Mouse (Mus musculus): ENCODE results near the gene Kcnb1.

Gene Kcnb1

GRCm38 (mm10) chr2:167203505-167204166, 13.7 kb upstream of the Kcnb1 start:
- DNase-seq: no peak

GRCm38 (mm10) chr2:167201463-167202291, 11.7 kb upstream of the Kcnb1 start:
- no peak for DNase-seq

DNA sequence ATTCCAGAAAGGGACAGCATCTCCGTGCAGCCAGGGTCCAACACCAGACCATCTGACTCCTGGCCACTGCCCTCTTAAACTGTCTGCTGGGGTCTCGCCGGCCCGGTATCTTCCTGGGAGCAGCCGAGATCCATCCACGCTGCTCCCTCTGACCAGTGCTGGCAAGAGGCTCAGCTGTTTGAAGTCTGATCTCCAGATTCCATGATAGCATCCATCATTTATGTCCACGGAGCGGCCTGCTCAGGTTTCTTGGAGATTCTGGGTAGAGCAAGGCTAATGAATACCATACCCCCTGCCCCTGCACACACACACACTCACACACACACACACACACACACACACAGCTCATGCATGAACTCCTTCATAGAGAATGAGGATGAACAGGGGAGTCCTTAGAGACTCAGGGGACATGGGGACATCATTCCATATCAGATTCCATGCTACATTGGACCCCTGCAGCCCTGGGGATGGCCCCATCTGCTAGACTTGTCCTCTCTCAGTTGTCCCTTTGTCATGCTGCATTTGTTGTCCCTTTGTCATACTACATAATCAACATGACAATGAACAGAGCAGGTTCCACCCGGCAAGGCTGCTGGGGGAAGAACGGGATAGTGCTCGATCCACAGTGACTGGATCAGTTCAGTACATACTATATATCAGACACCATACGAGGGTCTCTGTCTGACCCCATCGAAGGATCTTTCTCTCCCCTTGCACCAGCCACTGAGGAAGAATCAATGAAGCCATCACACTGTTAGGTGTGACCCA, 8.9 kb upstream of the Kcnb1 start:
- no peak for DNase-seq

DNA sequence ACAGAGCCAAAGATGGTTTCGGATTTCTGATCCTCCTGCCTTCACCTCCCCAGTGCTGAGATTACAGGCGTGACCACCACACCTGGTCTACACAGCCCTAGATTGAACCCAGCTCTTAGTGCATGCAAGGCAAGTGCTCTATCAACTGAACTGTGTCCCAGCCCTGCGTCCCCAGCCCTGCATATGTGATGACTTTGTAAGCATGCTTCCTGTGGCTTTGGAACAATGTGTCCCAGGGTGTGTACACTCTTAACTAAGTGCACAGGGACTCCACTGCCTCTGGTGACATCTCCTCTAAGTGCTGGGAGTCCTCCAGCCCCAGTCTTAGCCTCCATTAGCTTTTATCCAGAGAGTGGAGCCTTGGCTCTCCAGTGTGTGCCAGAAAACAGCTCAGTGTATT, 3.4 kb upstream of the Kcnb1 start:
- DNase-seq: no peak

GRCm38 (mm10) chr2:167189291-167190075, 472 bp downstream of the Kcnb1 start:
- DNase-seq: no peak

- DNase-seq: peak; percentile 62
These were observed 1.4 kb downstream of the Kcnb1 start for GRCm38 (mm10) chr2:167188315-167189207.

- DNase-seq: no peak
These were observed 2.8 kb downstream of the Kcnb1 start for GRCm38 (mm10) chr2:167187119-167187518.

- no peak for DNase-seq
These were observed 3.4 kb downstream of the Kcnb1 start for GRCm38 (mm10) chr2:167186544-167186943.

- no peak for DNase-seq
These were observed 4.0 kb downstream of the Kcnb1 start for GRCm38 (mm10) chr2:167186003-167186402.

DNA sequence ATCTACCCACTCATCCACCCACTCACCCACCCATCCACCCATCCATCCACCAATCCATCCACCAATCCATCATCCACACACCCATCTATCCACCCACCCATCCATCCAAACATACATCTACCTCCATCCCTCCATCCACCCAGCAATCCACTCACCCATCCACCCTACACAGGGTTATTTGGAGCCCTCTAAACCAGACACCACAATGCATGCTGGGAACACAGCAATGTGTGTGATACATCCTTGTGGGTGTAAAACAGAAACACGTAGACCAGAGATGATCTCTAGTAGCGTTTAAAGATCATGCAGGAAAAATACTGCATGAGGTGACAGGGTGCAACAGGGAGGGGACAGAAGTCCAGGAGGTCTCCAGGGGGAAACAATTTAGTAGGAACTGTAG, 4.5 kb downstream of the Kcnb1 start:
- no peak for DNase-seq

DNA sequence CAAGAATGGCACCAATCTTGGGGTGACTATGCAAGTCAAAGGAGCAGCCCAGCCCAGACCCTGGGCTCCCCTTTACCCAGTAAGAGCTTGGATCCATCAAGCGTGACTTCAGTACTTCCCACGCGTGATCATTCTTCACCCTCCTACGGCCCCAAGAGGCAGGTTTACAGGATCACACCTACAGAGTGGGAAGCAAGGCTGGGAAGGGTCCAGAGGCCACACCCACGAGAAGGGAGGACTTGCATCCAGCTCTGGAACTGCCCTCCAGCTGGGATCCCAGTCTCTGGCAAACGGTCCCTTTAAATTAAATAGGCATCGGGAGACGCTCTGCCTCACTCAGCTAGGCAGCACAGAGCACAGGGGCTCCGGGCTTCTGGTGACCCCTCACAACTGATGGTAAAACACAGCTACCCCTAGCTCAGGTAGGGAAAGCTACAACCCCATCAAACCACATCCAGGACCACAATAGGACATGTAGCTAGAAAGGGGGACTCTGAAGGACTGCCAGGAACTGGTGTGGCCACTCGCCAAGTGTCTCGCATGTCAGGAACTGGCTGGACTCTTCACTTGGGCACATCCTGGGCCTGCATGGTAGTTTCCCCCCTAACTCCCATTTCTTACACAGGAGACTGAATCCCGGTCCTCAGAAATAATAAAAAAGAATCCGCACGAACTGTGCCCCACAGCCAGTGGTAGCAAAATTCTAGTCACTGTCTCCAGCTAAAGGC, 8.1 kb downstream of the Kcnb1 start:
- DNase-seq: no peak

- no peak for DNase-seq
These were observed 8.9 kb downstream of the Kcnb1 start for GRCm38 (mm10) chr2:167181096-167181495.

- DNase-seq: no peak
These were observed 10.7 kb downstream of the Kcnb1 start for GRCm38 (mm10) chr2:167179301-167179700.

- DNase-seq: no peak
These were observed 12.7 kb downstream of the Kcnb1 start for GRCm38 (mm10) chr2:167177231-167177641.

DNA sequence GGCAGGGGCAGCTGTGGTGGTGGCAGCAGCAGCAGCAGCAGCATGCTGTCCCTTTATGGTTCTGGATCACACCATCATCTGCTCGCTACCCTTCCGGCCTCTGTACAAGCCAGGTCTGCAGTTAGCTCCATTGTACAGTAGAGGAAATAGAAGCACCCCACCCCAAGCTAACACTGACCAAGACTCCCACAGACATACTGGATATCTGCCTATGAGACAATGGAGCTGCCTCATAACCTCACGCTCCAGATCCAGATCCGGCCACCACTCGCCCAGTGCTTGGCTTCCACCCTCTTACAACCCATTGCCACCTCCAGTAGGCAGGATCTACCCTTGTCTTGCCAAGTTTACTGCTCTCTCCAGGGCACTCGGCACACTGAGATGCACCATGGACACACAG, 14.7 kb downstream of the Kcnb1 start:
- no peak for DNase-seq

DNA sequence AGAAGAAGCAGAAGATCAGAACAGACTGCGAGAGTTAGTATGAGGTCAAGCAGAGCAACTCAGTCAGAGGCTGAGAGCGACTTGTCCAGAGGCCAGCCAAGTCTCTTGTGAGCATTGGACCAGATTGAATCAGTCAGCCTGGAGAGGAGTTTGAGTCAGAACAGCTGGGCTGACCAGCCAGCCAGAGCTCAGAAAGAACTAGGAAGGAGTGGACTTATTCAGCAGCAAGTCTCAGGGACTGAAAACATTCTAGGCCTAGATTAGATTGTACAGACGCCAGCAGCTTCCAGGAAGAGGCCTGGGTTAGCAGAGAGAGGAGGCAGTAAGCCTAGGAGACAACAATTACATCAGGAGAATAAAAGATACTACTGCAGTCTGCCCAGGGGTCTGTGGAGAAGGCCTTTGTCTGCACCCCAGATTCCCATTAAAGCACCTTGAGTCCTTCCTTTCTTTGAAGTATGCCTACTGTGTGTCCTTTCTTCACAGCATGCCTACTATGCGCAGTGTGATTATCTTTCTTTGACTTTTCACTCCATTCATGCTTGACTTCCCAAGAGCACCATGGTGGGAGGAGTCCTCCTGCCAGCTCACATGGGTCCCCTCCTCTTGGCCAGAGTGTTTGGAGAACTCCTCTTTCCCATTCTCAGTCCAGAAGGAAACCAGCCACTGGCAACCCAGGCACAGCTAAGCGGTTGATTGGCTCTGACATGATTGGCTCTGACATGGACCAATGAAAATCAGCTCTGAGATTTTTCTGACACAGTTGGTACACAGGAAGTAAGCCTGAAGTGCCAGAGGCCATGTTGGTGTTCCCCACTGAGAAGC, 16.7 kb downstream of the Kcnb1 start:
- DNase-seq: peak; percentile 54

- DNase-seq: peak; percentile 29
These were observed 22.3 kb downstream of the Kcnb1 start for GRCm38 (mm10) chr2:167167515-167168212.

GRCm38 (mm10) chr2:167163600-167163999, 26.4 kb downstream of the Kcnb1 start:
- no peak for DNase-seq

GRCm38 (mm10) chr2:167163134-167163533, 26.8 kb downstream of the Kcnb1 start:
- DNase-seq: no peak
